Mouse (Mus musculus) stomach, embryonic 14.5 days (tissue): Measurements from ENCODE around the gene Naaladl1. TPM values are rescaled to one million over a fixed set of nuclear protein-coding genes. Genes with fewer than 3 reads are reported as not detected.

ENCODE experiments used
- ATAC-seq: fragments of 200-750 bp; cut with Nextera tagmentation; 2 replicates; pipeline ENCODE4 v1.8.0; 2017; ENCODE audit warnings: low read depth, moderate TSS enrichment; ENCODE audit not compliant: insufficient number of reproducible peaks, insufficient read depth, low FRiP score
- H3K27ac ChIP-seq: fragments of 300-500 bp; sonication (generic); 2 replicates; pipeline ENCODE4 v1.5.1; 2014; ENCODE audit warnings: mild to moderate bottlenecking, low read length, moderate library complexity, mixed read lengths
- H3K27me3 ChIP-seq: fragments of 300-500 bp; sonication (generic); 2 replicates; pipeline ENCODE4 v1.6.1; 2014; ENCODE audit warnings: low read length, control low read depth, mixed read lengths; ENCODE audit not compliant: control insufficient read depth, insufficient read depth
- H3K36me3 ChIP-seq: fragments of 300-500 bp; sonication (generic); 2 replicates; pipeline ENCODE4 v1.6.1; 2014; ENCODE audit warnings: mild to moderate bottlenecking, control low read depth, low read length, moderate library complexity, mixed read lengths; ENCODE audit not compliant: control insufficient read depth, insufficient read depth
- H3K4me1 ChIP-seq: fragments of 300-500 bp; sonication (generic); 2 replicates; pipeline ENCODE4 v1.6.1; 2014; ENCODE audit warnings: low read length, control low read depth, mixed read lengths; ENCODE audit not compliant: control insufficient read depth, insufficient read depth
- H3K4me2 ChIP-seq: fragments of 300-500 bp; sonication (generic); replicated peaks from 2 replicates; pipeline ENCODE4 v1.6.1; 2014; ENCODE audit warnings: low read depth, low read length, control low read depth
- H3K4me3 ChIP-seq: fragments of 300-500 bp; sonication (generic); 2 replicates; pipeline ENCODE4 v1.5.1; 2014; ENCODE audit warnings: low read depth, low read length, control low read depth
- H3K9ac ChIP-seq: fragments of 300-500 bp; sonication (generic); replicated peaks from 2 replicates; pipeline ENCODE4 v1.6.1; 2014; ENCODE audit warnings: low read depth, mild to moderate bottlenecking, control low read depth, low read length, moderate library complexity, mixed read lengths
- H3K9me3 ChIP-seq: fragments of 300-500 bp; sonication (generic); 2 replicates; pipeline ENCODE4 v1.6.1; 2016; ENCODE audit warnings: low read depth, low read length, control low read depth; ENCODE audit not compliant: control insufficient read depth
- WGBS: fragments of 180-500 bp; shearing (Covaris S2); extraction: QIAGEN DNeasy Blood & Tissue Kit; methylation state at CpG from one replicate; pipeline ENCODE4 v1.1.7; 2014; 5-methylcytosine and 5-hydroxymethylcytosine counted together
- polyA plus RNA-seq: library from polyadenylated mRNA; unstranded; fragments of >200 nt; fragmentation: Nextera tagmentation; extraction: Ambion mirVana; gene quantifications from 2 replicates; pipeline ENCODE4 v1.2.1, GENCODE M21; 2014

Naaladl1 gene
- 0.54 and 0.64 TPM in 2 replicates for polyA plus RNA-seq

DNA sequence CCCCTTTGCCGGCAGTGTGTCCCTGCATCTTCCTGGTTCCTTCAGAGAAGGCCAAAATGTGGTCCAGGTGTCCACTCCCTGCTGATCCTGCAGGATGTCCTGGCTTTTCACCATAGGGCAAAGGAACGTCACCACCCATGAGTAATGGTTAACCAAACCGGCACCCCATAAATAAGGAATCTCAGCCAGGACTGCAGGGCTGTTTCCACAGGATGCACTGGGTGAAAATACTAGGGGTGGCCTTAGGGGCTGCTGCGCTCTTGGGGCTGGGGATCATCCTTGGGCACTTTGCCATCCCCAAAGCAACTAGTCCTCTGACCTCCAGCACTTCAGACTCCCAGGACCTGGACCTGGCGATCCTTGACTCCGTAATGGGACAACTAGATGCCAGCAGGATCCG is at the start of gene Naaladl1:
Gene Naaladl1, plus strand, starts transcription at position 197 of the 400 bp plus-strand sequence.
- no peaks in the 10 kb centered on the region for H3K27me3 ChIP-seq
- H3K4me2 ChIP-seq: no peak within 1 kb of the TSS
- H3K4me1 ChIP-seq: no peaks in the 10 kb centered on the region
- no peaks in the 10 kb centered on the region for H3K9me3 ChIP-seq
- 86% methylated on average over 7 of the region's 7 CpGs for WGBS
- H3K4me3 ChIP-seq: no peak within 1 kb of the TSS
- no peak for ATAC-seq
- no peak within 1 kb of the TSS for H3K27ac ChIP-seq
- H3K36me3 ChIP-seq: no peaks in the 10 kb centered on the region
- no peak within 1 kb of the TSS for H3K9ac ChIP-seq

DNA sequence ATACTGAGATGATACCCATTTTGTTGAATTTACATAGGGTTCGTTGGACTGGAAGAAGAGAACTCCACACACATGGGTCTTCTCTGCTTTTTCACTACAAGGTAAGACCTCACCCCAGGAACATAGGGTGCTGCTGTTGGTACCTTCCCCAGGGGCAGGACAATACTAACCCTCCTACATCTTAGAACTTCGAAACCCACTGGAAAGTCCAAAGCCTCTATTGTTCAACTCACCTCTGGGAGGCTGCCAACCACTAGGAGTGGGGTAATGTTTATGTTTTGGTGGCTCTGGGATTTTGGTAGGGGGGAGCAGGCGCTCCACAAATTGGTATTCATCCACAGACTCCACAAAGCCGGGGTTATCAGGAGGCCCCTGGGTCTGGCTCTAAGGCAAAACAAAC is 48.9 kb upstream of the Naaladl1 start:
- Histone ChIP-seq H3K9me3 (no peaks in the 10 kb centered on the region), H3K4me2 (peak overlapping the region; percentile 79), H3K36me3 (peaks cover 47% of the 10 kb centered on the region), H3K4me3 (peak overlapping the region; percentile 89), H3K27ac (no peak overlapping the region), H3K4me1 (peaks cover 10% of the 10 kb centered on the region; the same call in 1 of the 2 replicates), H3K27me3 (no peaks in the 10 kb centered on the region), H3K9ac (peak overlapping the region; percentile 69; the same call in 1 of the 2 replicates)
- ATAC-seq: no peak
- 52% methylated on average over 4 of the region's 4 CpGs for WGBS

DNA sequence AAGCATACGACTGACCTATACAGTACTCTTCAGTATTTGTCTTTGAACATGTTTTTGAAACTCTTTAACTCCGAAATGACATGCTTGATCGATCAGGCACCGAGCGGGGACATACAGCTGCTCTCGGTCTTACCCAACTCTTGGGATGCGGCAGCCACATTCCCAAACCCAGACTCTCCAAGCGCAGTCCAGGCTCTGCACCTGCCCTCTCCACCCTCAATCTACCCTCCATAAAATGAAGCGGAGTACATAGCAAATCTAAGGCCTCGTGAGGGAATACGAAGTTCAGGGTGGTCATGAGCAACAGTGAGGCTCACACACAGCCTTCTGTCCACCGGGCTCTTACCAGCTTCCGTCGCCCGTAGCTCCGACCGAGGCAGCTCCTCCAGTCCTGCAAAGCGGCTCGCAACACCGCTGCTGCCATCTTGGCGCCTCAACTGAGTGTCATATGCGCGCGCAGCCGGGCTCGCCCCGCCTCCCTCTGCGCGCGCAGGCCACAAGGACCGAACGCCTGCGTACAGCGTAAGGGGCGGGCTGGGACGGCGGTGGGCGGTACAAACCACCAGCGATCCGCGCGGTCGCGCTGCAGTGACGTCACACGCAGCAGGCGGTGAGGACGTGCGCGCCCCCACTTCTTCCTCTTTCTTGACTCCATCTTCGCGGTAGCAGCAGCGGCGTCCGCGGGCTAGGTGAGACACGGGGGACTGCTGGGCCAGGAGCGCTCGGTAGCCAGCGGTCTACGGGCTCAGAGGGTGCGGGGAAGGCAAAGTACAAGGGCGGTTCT is 48.1 kb upstream of the Naaladl1 start, which contains the start of the genes Mrpl49 and Fau:
Gene Mrpl49, minus strand, starts transcription at position 473 of the 784 bp plus-strand sequence.
Gene Fau, plus strand, starts transcription at position 532 of the 784 bp plus-strand sequence.
- Histone ChIP-seq H3K9ac (peak within 1 kb of the TSS; percentile 86), H3K27me3 (no peaks in the 10 kb centered on the region), H3K27ac (peak within 1 kb of the TSS; percentile 67; the same call in 1 of the 2 replicates), H3K4me3 (peak within 1 kb of the TSS; percentile 89), H3K4me2 (peak within 1 kb of the TSS; percentile 85), H3K4me1 (peaks cover 16% of the 10 kb centered on the region), H3K9me3 (no peaks in the 10 kb centered on the region), H3K36me3 (peaks cover 39% of the 10 kb centered on the region)
- ATAC-seq: peak; percentile 88
- under 1% methylated on average over 63 of the region's 63 CpGs for WGBS

DNA sequence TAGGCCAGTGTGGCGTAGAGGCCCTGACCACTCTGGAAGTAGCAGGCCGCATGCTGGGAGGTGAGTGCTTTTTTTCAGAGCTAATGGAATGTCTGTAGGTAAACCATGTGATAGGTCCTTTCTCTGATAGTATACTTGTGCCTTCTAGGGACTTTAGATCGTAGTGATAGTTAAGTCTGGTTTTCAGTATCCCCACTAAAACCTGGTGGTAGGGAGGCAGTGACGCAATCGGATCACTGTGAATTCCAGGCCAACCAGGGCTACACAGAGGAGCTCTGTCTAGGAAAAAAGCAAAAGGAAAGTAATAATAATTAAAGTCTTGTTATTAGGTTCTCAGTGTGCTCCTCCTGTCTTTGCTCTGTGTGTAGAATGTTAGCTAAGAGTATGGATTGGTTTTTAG is 47.1 kb upstream of the Naaladl1 start:
- no peak for ATAC-seq
- peak overlapping the region; percentile 85 for H3K4me2 ChIP-seq
- WGBS: 34% methylated on average over 5 of the region's 5 CpGs
- no peak overlapping the region for H3K27ac ChIP-seq
- H3K9ac ChIP-seq: peak overlapping the region; percentile 86
- peak overlapping the region; percentile 89 for H3K4me3 ChIP-seq
- H3K9me3 ChIP-seq: no peaks in the 10 kb centered on the region
- peaks cover 29% of the 10 kb centered on the region for H3K36me3 ChIP-seq
- peaks cover 20% of the 10 kb centered on the region for H3K4me1 ChIP-seq
- H3K27me3 ChIP-seq: no peaks in the 10 kb centered on the region

DNA sequence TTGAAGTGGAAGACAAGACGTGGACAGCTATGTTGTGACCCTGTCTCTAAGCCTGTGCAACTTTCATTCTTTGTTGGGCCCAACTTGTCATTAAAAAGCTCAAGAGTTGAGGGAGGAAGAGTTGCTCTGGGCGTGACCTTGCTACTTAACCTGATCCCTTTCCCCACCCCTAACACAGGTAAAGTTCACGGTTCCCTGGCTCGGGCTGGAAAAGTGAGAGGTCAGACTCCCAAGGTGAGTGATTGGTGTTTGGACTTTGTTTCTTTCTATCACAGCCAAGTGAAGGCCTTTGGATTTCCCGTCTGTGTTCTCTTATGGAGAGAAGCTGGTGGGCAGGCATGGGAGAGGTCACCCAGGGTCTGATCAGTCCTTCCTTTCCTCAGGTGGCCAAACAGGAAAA is 46.6 kb upstream of the Naaladl1 start:
- H3K4me1 ChIP-seq: peaks cover 20% of the 10 kb centered on the region
- H3K9me3 ChIP-seq: no peaks in the 10 kb centered on the region
- H3K4me2 ChIP-seq: peak overlapping the region; percentile 85
- no peak for ATAC-seq
- peak overlapping the region; percentile 89 for H3K4me3 ChIP-seq
- no peak overlapping the region for H3K27ac ChIP-seq
- 78% methylated on average over 5 of the region's 5 CpGs for WGBS
- H3K36me3 ChIP-seq: peaks cover 25% of the 10 kb centered on the region
- H3K27me3 ChIP-seq: no peaks in the 10 kb centered on the region
- H3K9ac ChIP-seq: peak overlapping the region; percentile 86; the same call in 1 of the 2 replicates

DNA sequence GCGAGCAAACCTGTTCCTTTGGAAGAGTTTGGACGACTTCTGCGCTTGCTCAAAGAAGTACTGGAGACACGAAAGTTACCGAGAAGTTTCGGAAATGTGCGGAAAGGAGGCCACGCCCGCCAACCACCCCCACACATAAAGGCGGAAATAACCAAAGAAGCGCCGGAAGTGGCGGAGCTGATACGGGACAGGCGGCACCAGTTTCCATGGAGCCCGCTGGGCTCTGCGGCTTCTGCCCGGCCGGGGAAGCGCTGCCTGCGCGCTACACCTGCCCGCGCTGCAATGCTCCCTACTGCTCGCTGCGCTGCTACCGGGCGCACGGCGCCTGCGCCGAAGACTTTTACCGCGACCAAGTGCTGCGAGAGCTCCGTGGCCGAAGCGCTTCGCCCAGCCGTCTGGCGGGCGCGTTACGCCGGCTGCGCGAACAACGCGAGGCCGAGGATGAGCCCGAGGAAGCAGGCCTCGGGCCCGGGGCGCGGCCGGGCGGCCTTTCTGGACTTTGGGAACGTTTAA is 44.5 kb upstream of the Naaladl1 start, which contains the start of gene Znhit2:
Gene Znhit2, plus strand, starts transcription at position 172 of the 513 bp plus-strand sequence.
- Histone ChIP-seq H3K4me1 (peaks cover 20% of the 10 kb centered on the region), H3K9ac (peak within 1 kb of the TSS; percentile 95), H3K4me2 (peak within 1 kb of the TSS; percentile 99), H3K9me3 (no peaks in the 10 kb centered on the region), H3K27ac (peak within 1 kb of the TSS; percentile 96), H3K27me3 (no peaks in the 10 kb centered on the region), H3K36me3 (peaks cover 13% of the 10 kb centered on the region), H3K4me3 (peak within 1 kb of the TSS; percentile 79)
- WGBS: under 1% methylated on average over 57 of the region's 58 CpGs
- ATAC-seq: peak; percentile 80

DNA sequence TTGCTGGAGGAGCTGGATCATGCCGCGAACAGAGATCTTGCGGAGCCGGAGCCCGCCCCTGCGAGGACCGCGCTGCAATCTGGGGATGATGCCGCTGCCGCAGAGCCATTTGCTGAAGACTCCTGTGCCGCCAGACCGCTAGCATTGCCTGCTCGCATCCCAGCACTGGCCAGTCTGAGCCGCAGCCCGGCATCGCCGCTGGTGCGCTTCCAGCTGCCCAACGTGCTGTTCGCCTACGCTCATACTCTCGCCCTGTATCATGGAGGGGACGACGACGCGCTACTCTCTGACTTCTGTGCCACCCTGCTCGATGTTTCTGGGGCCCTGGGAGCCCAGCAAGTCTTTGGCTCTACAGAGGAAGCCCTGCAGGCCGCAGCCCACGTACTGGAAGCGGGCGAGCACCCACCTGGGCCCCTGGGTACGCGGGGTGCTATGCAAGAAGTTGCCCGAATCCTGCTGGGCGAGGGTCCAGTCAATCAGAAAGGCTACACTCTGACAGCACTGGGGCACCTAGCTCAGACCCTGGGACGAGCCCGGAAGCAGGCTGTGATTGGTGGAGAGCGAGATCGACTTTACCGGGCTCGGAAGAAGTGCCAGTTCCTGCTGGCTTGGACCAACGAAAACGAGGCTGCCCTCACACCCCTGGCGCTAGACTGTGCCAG is 43.8 kb upstream of the Naaladl1 start:
- Histone ChIP-seq H3K9ac (peak overlapping the region; percentile 95), H3K9me3 (no peaks in the 10 kb centered on the region), H3K36me3 (peaks cover 13% of the 10 kb centered on the region), H3K4me1 (peaks cover 22% of the 10 kb centered on the region), H3K27me3 (no peaks in the 10 kb centered on the region), H3K4me2 (peak overlapping the region; percentile 99), H3K4me3 (peak overlapping the region; percentile 79), H3K27ac (peak overlapping the region; percentile 96)
- WGBS: 1% methylated on average over 44 of the region's 44 CpGs
- ATAC-seq: no peak

DNA sequence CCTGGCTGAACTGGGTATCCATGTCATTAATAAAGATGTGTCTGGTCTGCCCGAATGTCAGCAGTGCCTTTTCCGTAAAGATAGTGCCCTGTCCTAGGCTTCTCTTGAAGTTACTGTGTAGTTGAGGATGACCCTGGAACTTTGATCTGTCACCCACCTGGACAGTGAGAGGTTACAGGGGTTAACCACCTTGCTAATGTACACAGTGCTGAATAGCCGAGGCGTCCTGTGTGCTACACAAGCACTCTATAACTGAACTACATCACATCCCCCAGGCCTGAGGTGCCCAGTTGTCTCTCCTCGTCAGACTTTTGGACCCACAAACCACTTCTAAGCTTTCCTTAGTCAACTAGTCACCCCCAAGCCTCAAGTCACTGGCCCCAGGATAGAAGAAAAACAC is 43.2 kb upstream of the Naaladl1 start:
- WGBS: 36% methylated on average over 5 of the region's 5 CpGs

More for the DNA sequence above, 43.2 kb upstream of the Naaladl1 start:
- H3K4me2 ChIP-seq: peak overlapping the region; percentile 99
- peaks cover 13% of the 10 kb centered on the region for H3K36me3 ChIP-seq
- H3K27ac ChIP-seq: no peak overlapping the region
- ATAC-seq: no peak
- H3K4me1 ChIP-seq: peaks cover 24% of the 10 kb centered on the region
- H3K9me3 ChIP-seq: no peaks in the 10 kb centered on the region
- H3K9ac ChIP-seq: peak overlapping the region; percentile 95
- H3K4me3 ChIP-seq: peak overlapping the region; percentile 79
- no peaks in the 10 kb centered on the region for H3K27me3 ChIP-seq
